Mouse (Mus musculus): Measurements from ENCODE around the gene Ikzf2. TPM values are rescaled to one million over a fixed set of nuclear protein-coding genes. Genes with fewer than 3 reads are reported as not detected.

The Ikzf2 gene
- polyA plus RNA-seq, 1 experiment from 2014 or later: 0.88 TPM

- no peaks in the 10 kb centered on the region for H3K36me3 ChIP-seq (ENCODE audit: insufficient read depth, low read length)
- no peak overlapping the region for H3K4me2 ChIP-seq (replicated peaks; ENCODE audit: low read depth, low read length)
- no peak for DNase-seq (ENCODE audit: low spot score)
- H3K9me3 ChIP-seq (ENCODE audit: low read length): no peaks in the 10 kb centered on the region
- no peak overlapping the region for H3K4me3 ChIP-seq (ENCODE audit: low read depth, low read length)
- H3K9ac ChIP-seq (replicated peaks; ENCODE audit: low read depth): no peak overlapping the region
- no peaks in the 10 kb centered on the region for H3K27me3 ChIP-seq (replicated peaks; ENCODE audit: insufficient read depth, low read length)
- WGBS: 51% methylated on average over 7 of the region's 7 CpGs
- no peak for TF ChIP-seq CTCF (IDR thresholded peaks at IDR 0.05)
- ATAC-seq: no peak
- no peaks in the 10 kb centered on the region for H3K4me1 ChIP-seq (ENCODE audit: insufficient read depth, low read depth, low read length)
- no peak overlapping the region for H3K27ac ChIP-seq (ENCODE audit: low read length)
Observed at GRCm38 (mm10) chr1:69489026-69489425, 198.0 kb downstream of the Ikzf2 start.

- Histone ChIP-seq H3K9me3 (ENCODE audit: low read length) (no peaks in the 10 kb centered on the region), H3K4me2 (replicated peaks; ENCODE audit: low read depth, low read length) (no peak overlapping the region), H3K9ac (replicated peaks; ENCODE audit: low read depth) (no peak overlapping the region), H3K27me3 (replicated peaks; ENCODE audit: insufficient read depth, low read length) (no peaks in the 10 kb centered on the region), H3K27ac (ENCODE audit: low read length) (no peak overlapping the region), H3K4me3 (ENCODE audit: low read depth, low read length) (no peak overlapping the region), H3K36me3 (ENCODE audit: insufficient read depth, low read length) (no peaks in the 10 kb centered on the region), H3K4me1 (ENCODE audit: insufficient read depth, low read depth, low read length) (no peaks in the 10 kb centered on the region)
- 55% methylated on average over 6 of the region's 6 CpGs for WGBS
- DNase-seq (ENCODE audit: low spot score) (no peak), ATAC-seq (no peak)
- TF ChIP-seq CTCF (IDR thresholded peaks at IDR 0.05) (no peak), EP300 (IDR thresholded peaks at IDR 0.05) (no peak)
Observed at GRCm38 (mm10) chr1:69488625-69489024, 198.4 kb downstream of the Ikzf2 start.

Other genes starting within 250 kb of the Ikzf2 start
- 3.3 and 3.8 TPM in 2 replicates for gene Spag16, start 139.7 kb upstream of the Ikzf2 start, polyA plus RNA-seq (2015; fragmentation: Nextera tagmentation; extraction: Ambion mirVana)

Data from lung, postnatal 0 days (tissue).